Mouse (Mus musculus) liver, embryonic 16.5 days (tissue): ENCODE data around the gene Glis1. TPM values are rescaled to one million over a fixed set of nuclear protein-coding genes. Genes with fewer than 3 reads are reported as not detected.

Source experiments
- ATAC-seq: fragments of 200-750 bp; cut with Nextera tagmentation; 2 replicates; pipeline ENCODE4 v1.8.0; 2017; ENCODE audit warnings: low read depth, mild to moderate bottlenecking, moderate number of reproducible peaks, moderate library complexity
- H3K27ac ChIP-seq: fragments of 300-500 bp; sonication (generic); 2 replicates; pipeline ENCODE4 v1.5.1; 2014; ENCODE audit warnings: mild to moderate bottlenecking, low read length
- H3K27me3 ChIP-seq: fragments of 300-500 bp; sonication (generic); 2 replicates; pipeline ENCODE4 v1.6.1; 2014; ENCODE audit warnings: low read depth, low read length, mixed read lengths; ENCODE audit not compliant: control insufficient read depth, insufficient read depth
- H3K36me3 ChIP-seq: fragments of 300-500 bp; sonication (generic); 2 replicates; pipeline ENCODE4 v1.6.1; 2014; ENCODE audit warnings: mild to moderate bottlenecking; ENCODE audit not compliant: control insufficient read depth, insufficient read depth
- H3K4me1 ChIP-seq: fragments of 300-500 bp; sonication (generic); 2 replicates; pipeline ENCODE4 v1.6.1; 2014; ENCODE audit warnings: low read depth, low read length, mixed read lengths; ENCODE audit not compliant: control insufficient read depth
- H3K4me2 ChIP-seq: fragments of 300-500 bp; sonication (generic); 2 replicates; pipeline ENCODE4 v1.6.1; 2014; ENCODE audit warnings: low read depth, low read length, mixed read lengths
- H3K4me3 ChIP-seq: fragments of 300-500 bp; sonication (generic); 2 replicates; pipeline ENCODE4 v1.5.1; 2014; ENCODE audit warnings: low read depth, mild to moderate bottlenecking, low read length
- H3K9ac ChIP-seq: fragments of 300-500 bp; sonication (generic); 2 replicates; pipeline ENCODE4 v1.6.1; 2014; ENCODE audit warnings: low read depth, low read length
- H3K9me3 ChIP-seq: fragments of 300-500 bp; sonication (generic); replicated peaks from 2 replicates; pipeline ENCODE4 v1.6.1; 2016; ENCODE audit warnings: low read length; ENCODE audit not compliant: control insufficient read depth
- WGBS: fragments of 180-500 bp; shearing (Covaris S2); extraction: QIAGEN DNeasy Blood & Tissue Kit; methylation state at CpG from one replicate; pipeline ENCODE4 v1.1.7; 2014; ENCODE audit not compliant: insufficient replicate concordance; 5-methylcytosine and 5-hydroxymethylcytosine counted together
- polyA plus RNA-seq: library from polyadenylated mRNA; unstranded; fragments of >200 nt; fragmentation: Nextera tagmentation; extraction: Ambion mirVana; gene quantifications from 2 replicates; pipeline ENCODE4 v1.2.1, GENCODE M21; 2015

Glis1 gene
- polyA plus RNA-seq, 1 experiment from 2014 or later: 0.55 TPM

DNA sequence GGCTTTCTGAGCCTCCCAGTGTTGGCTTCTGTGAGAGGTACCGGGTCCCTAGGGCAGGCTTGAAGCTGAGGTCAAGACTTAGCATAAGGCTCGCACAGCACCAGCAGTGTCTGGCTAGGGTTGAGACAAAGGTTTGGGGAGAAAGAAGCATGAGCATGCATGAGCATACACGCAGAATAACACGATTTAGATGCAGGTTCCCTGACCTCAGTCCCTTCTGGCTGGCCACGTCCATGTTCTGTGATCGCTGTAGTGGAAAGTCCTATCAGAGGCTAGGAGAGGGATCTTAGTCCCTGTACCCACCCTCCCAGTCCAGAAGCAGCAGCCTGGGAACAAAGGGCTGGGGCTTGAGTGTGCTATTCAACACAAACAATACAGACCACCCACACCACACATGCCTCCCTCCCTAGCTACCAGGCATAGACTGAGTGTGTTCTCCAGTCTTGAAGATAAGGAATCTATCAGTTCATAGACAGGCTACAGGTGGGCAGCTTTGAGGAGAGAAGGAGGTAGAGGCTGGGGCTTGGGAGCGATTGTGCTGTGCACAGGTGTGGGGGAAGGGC, 134.6 kb downstream of the Glis1 start:
- no peak overlapping the region for H3K27ac ChIP-seq
- no peaks in the 10 kb centered on the region for H3K9me3 ChIP-seq
- no peaks in the 10 kb centered on the region for H3K4me1 ChIP-seq
- H3K4me2 ChIP-seq: no peak overlapping the region
- 64% methylated on average over 7 of the region's 7 CpGs for WGBS
- ATAC-seq: no peak
- no peak overlapping the region for H3K4me3 ChIP-seq
- H3K9ac ChIP-seq: no peak overlapping the region
- no peaks in the 10 kb centered on the region for H3K36me3 ChIP-seq
- no peaks in the 10 kb centered on the region for H3K27me3 ChIP-seq

DNA sequence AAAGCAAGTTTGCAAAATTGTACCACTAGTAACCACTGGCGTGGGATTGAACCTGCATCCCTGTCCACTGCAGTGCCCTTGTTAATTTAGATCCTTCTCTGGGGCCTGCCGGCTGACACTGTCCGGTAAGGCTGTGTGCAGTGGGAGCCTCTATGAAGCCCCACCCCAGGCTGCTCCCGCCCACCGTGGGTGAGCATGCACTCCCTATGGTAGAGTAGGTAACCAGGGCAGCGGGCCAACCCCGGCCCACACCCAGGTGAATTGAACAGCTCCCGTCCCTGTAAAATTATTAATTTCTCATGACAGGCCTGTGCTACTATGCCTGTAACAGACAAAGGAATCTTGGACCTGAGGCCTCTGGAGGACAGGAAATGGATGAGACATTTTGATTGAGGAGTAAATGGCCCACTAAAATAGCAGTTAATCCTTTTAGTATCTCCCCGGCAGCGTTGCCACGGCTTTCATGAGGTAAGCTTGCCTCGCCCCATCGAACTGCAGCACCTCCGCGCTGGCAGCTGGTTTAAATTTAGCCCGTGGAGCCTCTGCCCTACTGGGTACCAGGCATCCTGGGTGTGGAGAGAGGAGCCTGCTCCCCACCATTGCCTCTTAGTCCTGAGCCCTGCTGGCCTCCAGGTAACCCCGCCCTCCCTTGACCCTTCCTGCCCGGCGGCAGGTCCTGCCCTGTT, 136.1 kb downstream of the Glis1 start:
- no peak for ATAC-seq
- H3K27me3 ChIP-seq: no peaks in the 10 kb centered on the region
- no peak overlapping the region for H3K4me2 ChIP-seq
- H3K27ac ChIP-seq: no peak overlapping the region
- H3K4me1 ChIP-seq: no peaks in the 10 kb centered on the region
- no peaks in the 10 kb centered on the region for H3K9me3 ChIP-seq
- no peaks in the 10 kb centered on the region for H3K36me3 ChIP-seq
- WGBS: 53% methylated on average over 19 of the region's 19 CpGs
- H3K9ac ChIP-seq: no peak overlapping the region
- H3K4me3 ChIP-seq: no peak overlapping the region

DNA sequence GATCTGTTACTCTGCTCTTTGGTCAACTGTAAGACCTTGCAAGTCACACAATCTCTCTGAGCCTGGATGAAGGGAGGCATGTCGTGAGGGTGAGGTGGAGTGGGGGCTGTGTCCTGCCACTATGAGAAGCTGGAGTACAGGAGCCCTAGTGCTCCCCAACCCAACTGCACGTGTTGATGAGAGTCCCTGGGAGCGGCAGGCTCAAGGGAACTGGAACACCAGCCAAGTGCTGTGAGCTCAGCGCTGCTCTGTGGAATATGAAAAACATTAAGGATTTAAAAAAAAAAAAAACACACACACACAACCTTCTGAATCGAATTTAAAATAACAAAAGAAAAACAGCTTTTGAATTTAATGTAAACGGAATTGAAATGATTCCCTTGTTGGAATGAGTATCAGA, 141.4 kb downstream of the Glis1 start:
- no peaks in the 10 kb centered on the region for H3K9me3 ChIP-seq
- no peaks in the 10 kb centered on the region for H3K27me3 ChIP-seq
- WGBS: 56% methylated on average over 6 of the region's 6 CpGs
- no peak overlapping the region for H3K27ac ChIP-seq
- ATAC-seq: no peak
- H3K4me1 ChIP-seq: no peaks in the 10 kb centered on the region
- H3K4me3 ChIP-seq: no peak overlapping the region
- no peak overlapping the region for H3K4me2 ChIP-seq
- H3K36me3 ChIP-seq: no peaks in the 10 kb centered on the region
- H3K9ac ChIP-seq: no peak overlapping the region

DNA sequence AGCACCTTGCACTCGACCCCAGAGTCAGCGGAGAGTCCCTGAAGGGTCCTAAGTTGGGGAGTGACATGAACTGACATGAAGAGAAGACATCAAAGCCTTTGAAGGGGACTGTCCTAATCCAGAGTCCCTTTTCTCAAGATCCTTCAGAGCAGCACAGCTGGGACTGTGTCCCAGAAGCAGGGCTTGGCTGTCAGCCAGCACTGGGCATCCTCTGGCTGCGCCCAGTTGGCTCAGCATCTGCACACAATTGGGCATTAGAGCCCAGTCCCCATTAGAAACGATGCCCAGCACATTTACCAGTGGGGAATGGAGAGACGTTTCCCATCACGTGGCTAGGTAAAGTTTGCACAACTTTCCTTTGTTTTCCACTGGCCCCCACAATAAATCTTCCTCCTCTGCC, 142.4 kb downstream of the Glis1 start:
- H3K27ac ChIP-seq: no peak overlapping the region
- no peaks in the 10 kb centered on the region for H3K9me3 ChIP-seq
- H3K4me3 ChIP-seq: no peak overlapping the region
- no peak overlapping the region for H3K4me2 ChIP-seq
- no peaks in the 10 kb centered on the region for H3K27me3 ChIP-seq
- no peak for ATAC-seq
- WGBS: 32% methylated on average over 6 of the region's 6 CpGs
- H3K36me3 ChIP-seq: no peaks in the 10 kb centered on the region
- no peak overlapping the region for H3K9ac ChIP-seq
- no peaks in the 10 kb centered on the region for H3K4me1 ChIP-seq

DNA sequence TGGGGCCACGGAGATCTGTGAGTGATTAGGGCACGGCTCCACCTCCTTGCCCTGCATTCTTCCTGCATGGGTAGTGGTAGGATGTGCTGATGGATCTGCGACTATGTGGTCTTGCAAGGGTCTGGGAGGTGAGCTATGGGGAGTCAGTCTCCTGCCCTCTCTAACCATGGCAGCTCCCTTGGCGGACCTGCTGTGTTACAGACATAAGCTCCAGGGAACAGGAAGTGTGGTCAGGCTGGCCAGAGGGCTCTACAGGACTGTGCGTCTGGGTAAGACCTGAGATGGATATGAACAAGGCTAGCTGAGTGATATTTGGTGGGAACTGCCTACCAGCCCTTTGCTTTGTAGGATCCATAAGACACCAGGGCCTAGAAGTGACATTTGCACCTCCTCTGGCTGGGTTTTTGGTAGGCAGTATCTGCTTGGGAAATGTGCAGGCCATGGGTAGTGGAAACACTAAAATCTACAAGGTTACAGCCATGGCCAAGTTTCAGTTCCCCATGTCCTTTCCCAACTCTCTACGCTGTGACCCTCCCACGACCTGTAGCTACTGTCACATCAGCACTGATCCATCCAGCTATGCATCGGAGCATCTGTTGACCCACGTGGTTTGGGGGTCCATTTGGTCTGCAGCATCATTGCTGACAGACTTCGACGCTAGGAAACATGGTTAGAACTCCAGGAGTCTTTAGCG, 142.9 kb downstream of the Glis1 start:
- H3K4me2 ChIP-seq: no peak overlapping the region; the same call in 1 of the 2 replicates
- no peak overlapping the region for H3K9ac ChIP-seq
- H3K4me1 ChIP-seq: no peaks in the 10 kb centered on the region
- no peaks in the 10 kb centered on the region for H3K27me3 ChIP-seq
- H3K9me3 ChIP-seq: no peaks in the 10 kb centered on the region
- no peak overlapping the region for H3K4me3 ChIP-seq
- H3K36me3 ChIP-seq: no peaks in the 10 kb centered on the region
- no peak overlapping the region for H3K27ac ChIP-seq
- WGBS: 50% methylated on average over 12 of the region's 12 CpGs
- no peak for ATAC-seq

GRCm38 (mm10) chr4:107580883-107581282, 146.5 kb downstream of the Glis1 start:
- Histone ChIP-seq H3K36me3 (no peaks in the 10 kb centered on the region), H3K9me3 (no peaks in the 10 kb centered on the region), H3K4me1 (no peaks in the 10 kb centered on the region), H3K27me3 (no peaks in the 10 kb centered on the region), H3K4me3 (no peak overlapping the region), H3K4me2 (no peak overlapping the region), H3K9ac (no peak overlapping the region), H3K27ac (no peak overlapping the region)
- ATAC-seq: no peak
- WGBS: 79% methylated on average over 11 of the region's 11 CpGs

DNA sequence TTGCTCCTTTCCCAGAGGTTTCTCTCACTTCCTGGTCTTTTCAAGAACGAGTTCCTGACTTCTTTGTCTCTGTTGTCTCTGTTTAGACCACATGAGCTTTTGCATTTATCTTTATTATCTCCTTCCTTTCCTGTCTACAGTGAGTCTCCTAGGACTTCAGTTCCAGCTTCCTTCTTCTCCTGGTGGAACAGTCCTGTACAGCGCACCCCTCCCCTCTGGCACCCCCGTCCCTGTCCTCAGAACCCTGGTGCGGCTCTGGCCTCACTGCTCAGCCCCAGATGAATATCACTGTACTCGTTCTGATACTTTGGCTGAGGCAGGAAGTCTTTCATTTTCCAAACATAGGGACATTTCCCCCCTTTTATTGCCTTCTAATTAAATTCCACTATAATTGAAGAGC, 152.0 kb downstream of the Glis1 start:
- Histone ChIP-seq H3K4me1 (no peaks in the 10 kb centered on the region), H3K4me2 (no peak overlapping the region), H3K9me3 (no peaks in the 10 kb centered on the region), H3K4me3 (no peak overlapping the region), H3K27ac (no peak overlapping the region), H3K27me3 (no peaks in the 10 kb centered on the region), H3K36me3 (no peaks in the 10 kb centered on the region), H3K9ac (no peak overlapping the region)
- 35% methylated on average over 5 of the region's 5 CpGs for WGBS
- ATAC-seq: no peak

GRCm38 (mm10) chr4:107588637-107589036, 154.2 kb downstream of the Glis1 start:
- Histone ChIP-seq H3K9ac (no peak overlapping the region), H3K9me3 (no peaks in the 10 kb centered on the region), H3K36me3 (no peaks in the 10 kb centered on the region), H3K4me2 (no peak overlapping the region), H3K27ac (no peak overlapping the region), H3K4me1 (no peaks in the 10 kb centered on the region), H3K27me3 (no peaks in the 10 kb centered on the region), H3K4me3 (no peak overlapping the region)
- 57% methylated on average over 7 of the region's 7 CpGs for WGBS
- ATAC-seq: no peak

GRCm38 (mm10) chr4:107589046-107589445, 154.7 kb downstream of the Glis1 start:
- Histone ChIP-seq H3K4me3 (no peak overlapping the region), H3K27me3 (no peaks in the 10 kb centered on the region), H3K4me1 (no peaks in the 10 kb centered on the region), H3K9ac (no peak overlapping the region), H3K4me2 (no peak overlapping the region), H3K36me3 (no peaks in the 10 kb centered on the region), H3K27ac (no peak overlapping the region), H3K9me3 (no peaks in the 10 kb centered on the region)
- WGBS: 71% methylated on average over 8 of the region's 8 CpGs
- ATAC-seq: no peak
